Mouse (Mus musculus) forebrain, embryonic 11.5 days (tissue): Measurements from ENCODE around the gene Dupd1. TPM values are rescaled to one million over a fixed set of nuclear protein-coding genes. Genes with fewer than 3 reads are reported as not detected.

Experiments
- ATAC-seq: fragments of 200-750 bp; cut with Nextera tagmentation; replicated peaks from 2 replicates; pipeline ENCODE4 v1.8.0; 2017; ENCODE audit warnings: moderate TSS enrichment; ENCODE audit not compliant: low FRiP score
- DNase-seq: peaks from one replicate; pipeline ENCODE4 v3.0.0-alpha.2; 2017; ENCODE audit warnings: low spot score
- H3K27ac ChIP-seq: fragments of 300-500 bp; sonication (generic); 2 replicates; pipeline ENCODE4 v1.5.1; 2014; ENCODE audit warnings: low read depth, low read length
- H3K27me3 ChIP-seq: fragments of 300-500 bp; sonication (generic); 2 replicates; pipeline ENCODE4 v1.6.1; 2014; ENCODE audit warnings: mild to moderate bottlenecking, low read length, mixed read lengths; ENCODE audit not compliant: control insufficient read depth, insufficient read depth
- H3K36me3 ChIP-seq: fragments of 300-500 bp; sonication (generic); 2 replicates; pipeline ENCODE4 v1.6.1; 2014; ENCODE audit warnings: mild to moderate bottlenecking, low read length, moderate library complexity, mixed read lengths; ENCODE audit not compliant: control insufficient read depth, insufficient read depth
- H3K4me1 ChIP-seq: fragments of 300-500 bp; sonication (generic); replicated peaks from 2 replicates; pipeline ENCODE4 v1.6.1; 2014; ENCODE audit warnings: low read length, mixed read lengths; ENCODE audit not compliant: control insufficient read depth, insufficient read depth
- H3K4me2 ChIP-seq: fragments of 300-500 bp; sonication (generic); 2 replicates; pipeline ENCODE4 v1.6.1; 2014; ENCODE audit warnings: low read depth, mild to moderate bottlenecking, low read length, moderate library complexity, mixed read lengths; ENCODE audit not compliant: severe bottlenecking
- H3K4me3 ChIP-seq: fragments of 300-500 bp; sonication (generic); 2 replicates; pipeline ENCODE4 v1.5.1; 2014; ENCODE audit warnings: low read depth, low read length
- H3K9ac ChIP-seq: fragments of 300-500 bp; sonication (generic); 2 replicates; pipeline ENCODE4 v1.6.1; 2014; ENCODE audit warnings: low read length
- H3K9me3 ChIP-seq: fragments of 300-500 bp; sonication (generic); 2 replicates; pipeline ENCODE4 v1.6.1; 2016; ENCODE audit warnings: low read length, mixed read lengths; ENCODE audit not compliant: control insufficient read depth
- WGBS: fragments of 180-500 bp; shearing (Covaris S2); extraction: QIAGEN DNeasy Blood & Tissue Kit; methylation state at CpG from one replicate; pipeline ENCODE4 v1.1.7; 2014; 5-methylcytosine and 5-hydroxymethylcytosine counted together
- polyA plus RNA-seq: library from polyadenylated mRNA; unstranded; fragments of >200 nt; fragmentation: Nextera tagmentation; extraction: Ambion mirVana; gene quantifications from 2 replicates; pipeline ENCODE4 v1.2.1, GENCODE M21; 2014

Gene Dupd1
- polyA plus RNA-seq, 1 experiment from 2014 or later, result not detected

DNA sequence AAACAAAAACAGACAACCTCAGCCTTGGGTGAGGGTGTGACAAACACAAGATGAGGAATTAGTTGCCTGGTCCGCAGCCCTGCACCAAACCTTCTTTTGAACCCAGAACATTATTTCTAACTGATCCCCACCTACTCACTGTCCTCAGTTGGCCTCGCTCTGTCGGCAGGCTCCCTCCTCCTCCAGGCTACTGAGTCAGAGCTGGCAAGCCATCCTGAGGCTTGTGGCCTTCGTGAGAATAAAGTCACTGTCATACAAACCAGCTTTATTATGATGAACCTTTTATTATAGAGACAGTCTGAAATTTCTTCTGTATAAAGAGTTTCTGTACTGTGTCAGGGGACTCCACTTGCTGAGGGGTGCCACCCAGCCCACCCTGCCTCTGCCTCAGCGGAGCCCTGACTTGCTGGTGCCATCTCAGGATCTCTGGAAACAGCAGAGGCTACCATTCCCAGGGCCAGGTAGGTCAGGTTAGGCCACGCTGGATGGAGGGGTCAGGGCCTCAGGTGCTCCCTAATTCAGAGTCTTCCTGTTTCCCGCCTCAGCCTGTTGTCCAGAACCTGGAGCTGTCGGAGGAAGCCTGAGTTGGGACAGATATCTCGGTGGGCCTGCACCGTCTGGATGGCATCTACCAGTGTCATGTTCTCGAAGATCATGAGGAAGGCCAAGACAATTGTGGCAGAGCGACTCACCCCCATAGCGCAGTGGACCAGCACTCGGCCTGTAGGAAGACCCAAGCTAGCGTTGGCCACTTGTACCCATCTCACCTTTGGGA is 18.9 kb upstream of the Dupd1 start:
- Histone ChIP-seq H3K36me3 (no peaks in the 10 kb centered on the region), H3K4me3 (no peak overlapping the region), H3K4me2 (no peak overlapping the region), H3K9ac (no peak overlapping the region), H3K4me1 (no peaks in the 10 kb centered on the region), H3K27me3 (no peaks in the 10 kb centered on the region), H3K27ac (no peak overlapping the region), H3K9me3 (no peaks in the 10 kb centered on the region)
- DNase-seq, result peak; percentile 41
- no peak for ATAC-seq
- WGBS, result 92% methylated on average over 15 of the region's 15 CpGs

GRCm38 (mm10) chr14:21729936-21730335 is 15.6 kb upstream of the Dupd1 start:
- no peaks in the 10 kb centered on the region for H3K4me1 ChIP-seq
- no peaks in the 10 kb centered on the region for H3K36me3 ChIP-seq
- no peak overlapping the region for H3K27ac ChIP-seq
- H3K4me3 ChIP-seq, result no peak overlapping the region
- 92% methylated on average over 4 of the region's 4 CpGs for WGBS
- no peaks in the 10 kb centered on the region for H3K9me3 ChIP-seq
- H3K9ac ChIP-seq, result no peak overlapping the region
- ATAC-seq (no peak), DNase-seq (no peak)
- no peak overlapping the region for H3K4me2 ChIP-seq
- H3K27me3 ChIP-seq, result no peaks in the 10 kb centered on the region

DNA sequence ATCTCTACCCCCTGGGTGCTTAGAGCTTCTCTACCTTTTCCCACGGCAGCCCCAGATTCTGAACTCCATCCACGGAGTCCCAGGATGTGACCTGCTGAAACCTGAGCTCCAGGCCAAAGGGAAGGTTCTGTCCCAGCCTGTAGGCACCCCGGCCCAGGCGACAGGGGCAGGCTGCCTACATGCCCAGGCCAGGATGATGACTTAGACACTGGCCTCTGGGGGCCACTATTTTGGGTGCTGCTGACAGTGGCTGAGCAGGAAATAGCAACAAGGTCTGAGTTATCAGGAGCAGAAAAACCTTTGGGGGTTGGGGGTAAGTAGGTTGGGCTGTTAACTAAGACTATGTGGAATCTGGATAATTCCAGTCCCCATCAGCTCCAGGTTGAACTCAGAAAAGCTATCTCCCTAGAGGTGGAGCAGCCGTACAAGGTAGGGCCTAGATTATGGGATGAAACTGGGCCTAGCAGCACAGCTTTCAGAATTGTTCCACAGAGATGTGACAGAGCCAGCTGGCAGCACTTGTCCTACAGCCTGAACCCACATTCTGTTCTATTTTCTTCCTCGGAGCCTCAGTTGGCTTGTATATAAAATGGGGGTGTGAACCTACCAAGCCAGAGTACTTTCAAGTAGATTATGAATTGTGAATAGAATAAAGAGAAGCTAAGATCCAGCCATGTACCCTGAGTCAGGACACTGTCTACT is 14.8 kb upstream of the Dupd1 start:
- H3K4me1 ChIP-seq, result no peaks in the 10 kb centered on the region
- no peak overlapping the region for H3K4me3 ChIP-seq
- 80% methylated on average over 6 of the region's 6 CpGs for WGBS
- no peaks in the 10 kb centered on the region for H3K36me3 ChIP-seq
- DNase-seq, result no peak
- no peak overlapping the region for H3K9ac ChIP-seq
- no peak overlapping the region for H3K4me2 ChIP-seq
- no peaks in the 10 kb centered on the region for H3K9me3 ChIP-seq
- no peaks in the 10 kb centered on the region for H3K27me3 ChIP-seq
- no peak overlapping the region for H3K27ac ChIP-seq
- no peak for ATAC-seq

DNA sequence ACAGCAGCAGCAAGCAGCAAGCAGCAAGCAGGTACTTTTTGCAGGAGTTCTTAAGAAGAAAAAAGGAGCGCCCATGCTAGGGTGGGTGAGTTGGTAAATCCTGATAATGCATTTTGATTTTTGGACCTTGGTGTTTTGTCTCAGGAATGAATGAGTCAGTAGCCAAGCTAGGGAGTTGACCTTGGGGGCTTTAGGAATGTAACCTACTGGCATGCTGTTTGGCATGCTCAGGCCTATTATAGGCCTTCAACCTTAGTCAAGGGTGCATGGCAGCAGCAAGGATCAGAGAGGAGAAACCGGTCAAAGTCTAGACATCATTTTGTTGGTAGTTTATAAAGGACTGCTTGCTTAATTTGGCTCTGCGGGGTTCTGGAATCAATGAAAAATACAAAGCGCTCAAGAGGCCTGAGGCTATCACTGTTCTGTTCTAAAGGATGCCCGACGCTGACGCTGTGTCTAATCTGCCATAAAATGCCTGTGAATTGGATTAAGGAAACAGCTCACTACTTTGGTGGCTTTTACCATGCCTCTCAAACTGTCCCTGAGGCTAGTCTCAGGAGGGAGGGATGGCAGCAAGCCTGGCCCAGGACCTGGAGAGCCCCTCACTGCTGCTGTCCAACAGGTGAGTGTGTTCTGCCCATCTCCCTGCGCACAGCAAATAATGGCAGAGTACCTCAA is 7.8 kb upstream of the Dupd1 start:
- WGBS, result 46% methylated on average over 8 of the region's 8 CpGs
- no peak overlapping the region for H3K27ac ChIP-seq
- no peak for DNase-seq

GRCm38 (mm10) chr14:21720430-21721205 is 6.2 kb upstream of the Dupd1 start:
- H3K36me3 ChIP-seq, result no peaks in the 10 kb centered on the region
- H3K27me3 ChIP-seq, result no peaks in the 10 kb centered on the region; the same call in 1 of the 2 replicates
- H3K9me3 ChIP-seq, result no peaks in the 10 kb centered on the region; the same call in 1 of the 2 replicates
- H3K4me1 ChIP-seq, result peaks cover 2% of the 10 kb centered on the region
- ATAC-seq (no peak), DNase-seq (no peak)
- H3K4me3 ChIP-seq, result no peak overlapping the region
- no peak overlapping the region for H3K27ac ChIP-seq
- no peak overlapping the region for H3K4me2 ChIP-seq
- no peak overlapping the region for H3K9ac ChIP-seq
- WGBS, result 81% methylated on average over 4 of the region's 4 CpGs

More for the DNA sequence above, 7.8 kb upstream of the Dupd1 start:
- peaks cover 2% of the 10 kb centered on the region for H3K4me1 ChIP-seq
- ATAC-seq, result no peak
- H3K27me3 ChIP-seq, result no peaks in the 10 kb centered on the region; the same call in 1 of the 2 replicates
- no peaks in the 10 kb centered on the region for H3K36me3 ChIP-seq
- no peaks in the 10 kb centered on the region; the same call in 1 of the 2 replicates for H3K9me3 ChIP-seq
- no peak overlapping the region for H3K4me2 ChIP-seq
- no peak overlapping the region for H3K4me3 ChIP-seq
- H3K9ac ChIP-seq, result no peak overlapping the region

- no peak overlapping the region for H3K9ac ChIP-seq
- ATAC-seq (no peak), DNase-seq (no peak)
- no peak overlapping the region for H3K4me2 ChIP-seq
- 63% methylated on average over 17 of the region's 17 CpGs for WGBS
- H3K27me3 ChIP-seq, result no peaks in the 10 kb centered on the region; the same call in 1 of the 2 replicates
- H3K4me3 ChIP-seq, result no peak overlapping the region
- no peaks in the 10 kb centered on the region for H3K36me3 ChIP-seq
- no peaks in the 10 kb centered on the region; the same call in 1 of the 2 replicates for H3K9me3 ChIP-seq
- H3K4me1 ChIP-seq, result peaks cover 2% of the 10 kb centered on the region
- H3K27ac ChIP-seq, result no peak overlapping the region
Measured at GRCm38 (mm10) chr14:21719646-21720383, 5.4 kb upstream of the Dupd1 start.

- ATAC-seq (no peak), DNase-seq (no peak)
- H3K9me3 ChIP-seq, result no peaks in the 10 kb centered on the region
- no peaks in the 10 kb centered on the region for H3K36me3 ChIP-seq
- no peaks in the 10 kb centered on the region for H3K27me3 ChIP-seq
- H3K4me1 ChIP-seq, result no peaks in the 10 kb centered on the region
- no peak overlapping the region for H3K4me3 ChIP-seq
- 91% methylated on average over 2 of the region's 2 CpGs for WGBS
- H3K9ac ChIP-seq, result no peak overlapping the region
- H3K4me2 ChIP-seq, result no peak overlapping the region
- H3K27ac ChIP-seq, result no peak overlapping the region
Measured at GRCm38 (mm10) chr14:21711231-21711630, 3.1 kb downstream of the Dupd1 start.
